Mouse (Mus musculus) cortical plate, adult 2 months (tissue): ENCODE data around the gene Sgpl1.

Experiments
- CTCF ChIP-seq: fragments of 200-500 bp; IDR thresholded peaks from 2 replicates; pipeline ENCODE4 v1.5.1; 2011; ENCODE audit warnings: mild to moderate bottlenecking, control low read depth, low read length; ENCODE audit not compliant: insufficient read depth; ENCODE audit errors: extremely low read depth
- POLR2A ChIP-seq: fragments of 200-500 bp; IDR thresholded peaks from 2 replicates; pipeline ENCODE4 v1.6.1; 2011; ENCODE audit warnings: mild to moderate bottlenecking, low read length, control low read depth; ENCODE audit not compliant: insufficient read depth; ENCODE audit errors: extremely low read depth

DNA sequence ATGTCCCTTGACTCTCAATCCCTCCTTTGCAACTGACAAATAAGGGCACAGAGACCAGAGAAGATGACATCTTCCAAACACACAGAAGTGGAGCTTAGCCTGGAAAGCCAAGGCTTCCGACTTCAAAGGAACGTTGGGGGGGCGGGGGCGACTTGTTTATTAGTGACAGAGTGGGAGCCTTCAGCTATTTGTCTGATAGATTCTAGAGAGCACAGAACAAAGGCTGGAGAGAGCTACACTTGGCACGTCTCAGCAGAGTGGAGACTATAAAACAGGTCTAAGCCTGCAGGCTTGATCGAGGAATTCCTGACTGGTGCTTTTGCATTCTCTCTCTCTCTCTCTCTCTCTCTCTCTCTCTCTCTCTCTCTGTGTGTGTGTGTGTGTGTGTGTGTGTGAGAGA is 3.1 kb upstream of the Sgpl1 start:
- TF ChIP-seq POLR2A (no peak), CTCF (no peak)
